Mouse (Mus musculus) forebrain, embryonic 15.5 days (tissue): ENCODE data around the gene Lrrc56. TPM values are rescaled to one million over a fixed set of nuclear protein-coding genes. Genes with fewer than 3 reads are reported as not detected.

Source experiments
- ATAC-seq: fragments of 200-750 bp; cut with Nextera tagmentation; replicated peaks from 2 replicates; pipeline ENCODE4 v1.8.0; 2017; ENCODE audit warnings: mild to moderate bottlenecking, moderate TSS enrichment, moderate library complexity
- H3K27ac ChIP-seq: fragments of 300-500 bp; sonication (generic); replicated peaks from 2 replicates; pipeline ENCODE4 v1.5.1; 2015; ENCODE audit warnings: mild to moderate bottlenecking, inconsistent platforms
- H3K27me3 ChIP-seq: fragments of 300-500 bp; sonication (generic); 2 replicates; pipeline ENCODE4 v1.6.1; 2015; ENCODE audit warnings: inconsistent platforms
- H3K36me3 ChIP-seq: fragments of 300-500 bp; sonication (generic); 2 replicates; pipeline ENCODE4 v1.6.1; 2015; ENCODE audit warnings: mild to moderate bottlenecking, inconsistent platforms
- H3K4me1 ChIP-seq: fragments of 300-500 bp; sonication (generic); 2 replicates; pipeline ENCODE4 v1.6.1; 2015; ENCODE audit warnings: inconsistent platforms
- H3K4me2 ChIP-seq: fragments of 300-500 bp; sonication (generic); replicated peaks from 2 replicates; pipeline ENCODE4 v1.6.1; 2015; ENCODE audit warnings: mild to moderate bottlenecking, inconsistent platforms
- H3K4me3 ChIP-seq: fragments of 300-500 bp; sonication (generic); 2 replicates; pipeline ENCODE4 v1.5.1; 2015; ENCODE audit warnings: mild to moderate bottlenecking, inconsistent platforms
- H3K9ac ChIP-seq: fragments of 300-500 bp; sonication (generic); replicated peaks from 2 replicates; pipeline ENCODE4 v1.6.1; 2015; ENCODE audit warnings: mild to moderate bottlenecking, inconsistent platforms
- H3K9me3 ChIP-seq: fragments of 300-500 bp; sonication (generic); 2 replicates; pipeline ENCODE4 v1.6.1; 2016; ENCODE audit warnings: inconsistent platforms
- WGBS: fragments of 180-500 bp; shearing (Covaris S2); methylation state at CpG from one replicate; pipeline ENCODE4 v1.1.7; 2015; ENCODE audit warnings: mixed read lengths; 5-methylcytosine and 5-hydroxymethylcytosine counted together
- polyA plus RNA-seq: library from polyadenylated mRNA; unstranded; fragments of >200 nt; fragmentation: Nextera tagmentation; extraction: Ambion mirVana; gene quantifications from 2 replicates; pipeline ENCODE4 v1.2.1, GENCODE M21; 2015

Gene Lrrc56
- polyA plus RNA-seq, 1 experiment from 2014 or later = 12.7 TPM

GRCm38 (mm10) chr7:141172116-141173006 is 21.6 kb upstream of the Lrrc56 start, which contains the start of gene Rnh1:
Rnh1 (minus strand) TSS chr7:141172857.
- no peaks in the 10 kb centered on the region for H3K36me3 ChIP-seq
- WGBS = 3% methylated on average over 55 of the region's 55 CpGs
- peaks cover 25% of the 10 kb centered on the region for H3K4me1 ChIP-seq
- H3K27ac ChIP-seq = peak within 1 kb of the TSS; percentile 95
- H3K4me2 ChIP-seq = peak within 1 kb of the TSS; percentile 79
- no peaks in the 10 kb centered on the region for H3K27me3 ChIP-seq
- peak within 1 kb of the TSS; percentile 72 for H3K9ac ChIP-seq
- ATAC-seq = peak; percentile 98
- peak within 1 kb of the TSS; percentile 63 for H3K4me3 ChIP-seq
- H3K9me3 ChIP-seq = no peaks in the 10 kb centered on the region

GRCm38 (mm10) chr7:141173323-141173850 is 20.6 kb upstream of the Lrrc56 start:
- WGBS = 88% methylated on average over 5 of the region's 5 CpGs
- Histone ChIP-seq H3K27ac (peak overlapping the region; percentile 95), H3K27me3 (no peaks in the 10 kb centered on the region), H3K4me1 (peaks cover 19% of the 10 kb centered on the region), H3K4me2 (peak overlapping the region; percentile 79), H3K4me3 (peak overlapping the region; percentile 63), H3K9ac (peak overlapping the region; percentile 72), H3K9me3 (no peaks in the 10 kb centered on the region), H3K36me3 (no peaks in the 10 kb centered on the region)
- no peak for ATAC-seq

GRCm38 (mm10) chr7:141175068-141175467 is 18.9 kb upstream of the Lrrc56 start:
- Histone ChIP-seq H3K36me3 (no peaks in the 10 kb centered on the region), H3K4me2 (no peak overlapping the region), H3K27ac (no peak overlapping the region), H3K27me3 (no peaks in the 10 kb centered on the region), H3K9me3 (no peaks in the 10 kb centered on the region), H3K9ac (no peak overlapping the region), H3K4me1 (peaks cover 8% of the 10 kb centered on the region), H3K4me3 (no peak overlapping the region)
- 95% methylated on average over 4 of the region's 4 CpGs for WGBS
- ATAC-seq = no peak

- no peak overlapping the region for H3K4me3 ChIP-seq
- ATAC-seq = no peak
- peaks cover 8% of the 10 kb centered on the region for H3K4me1 ChIP-seq
- H3K9me3 ChIP-seq = no peaks in the 10 kb centered on the region
- no peak overlapping the region; the same call in 1 of the 2 replicates for H3K9ac ChIP-seq
- under 1% methylated on average over 8 of the region's 8 CpGs for WGBS
- no peaks in the 10 kb centered on the region for H3K27me3 ChIP-seq
- H3K4me2 ChIP-seq = 0 out of 2 replicates have a peak overlapping the region, but pooled peaks have one; percentile 11
- H3K27ac ChIP-seq = no peak overlapping the region
- no peaks in the 10 kb centered on the region for H3K36me3 ChIP-seq
These were observed 17.8 kb upstream of the Lrrc56 start for GRCm38 (mm10) chr7:141176173-141176572.

GRCm38 (mm10) chr7:141188194-141188593 is 5.8 kb upstream of the Lrrc56 start:
- H3K9me3 ChIP-seq = no peaks in the 10 kb centered on the region
- H3K9ac ChIP-seq = no peak overlapping the region
- no peak overlapping the region for H3K27ac ChIP-seq
- H3K27me3 ChIP-seq = no peaks in the 10 kb centered on the region
- H3K4me2 ChIP-seq = no peak overlapping the region
- peaks cover 29% of the 10 kb centered on the region for H3K36me3 ChIP-seq
- no peak for ATAC-seq
- no peak overlapping the region for H3K4me3 ChIP-seq
- 90% methylated on average over 3 of the region's 3 CpGs for WGBS
- peaks cover 15% of the 10 kb centered on the region for H3K4me1 ChIP-seq

GRCm38 (mm10) chr7:141188733-141189132 is 5.2 kb upstream of the Lrrc56 start:
- Histone ChIP-seq H3K9me3 (no peaks in the 10 kb centered on the region), H3K27ac (no peak overlapping the region), H3K27me3 (no peaks in the 10 kb centered on the region), H3K4me1 (peaks cover 16% of the 10 kb centered on the region), H3K36me3 (peaks cover 29% of the 10 kb centered on the region), H3K9ac (no peak overlapping the region), H3K4me3 (no peak overlapping the region), H3K4me2 (no peak overlapping the region)
- 91% methylated on average over 3 of the region's 3 CpGs for WGBS
- ATAC-seq = no peak

GRCm38 (mm10) chr7:141190220-141190619 is 3.7 kb upstream of the Lrrc56 start:
- Histone ChIP-seq H3K36me3 (peaks cover 29% of the 10 kb centered on the region), H3K4me1 (peaks cover 26% of the 10 kb centered on the region), H3K9ac (no peak overlapping the region), H3K27ac (no peak overlapping the region), H3K9me3 (no peaks in the 10 kb centered on the region), H3K4me3 (no peak overlapping the region), H3K27me3 (no peaks in the 10 kb centered on the region), H3K4me2 (no peak overlapping the region)
- ATAC-seq = no peak
- whole genome bisulfite sequencing = 94% methylated on average over 3 of the region's 3 CpGs

- Histone ChIP-seq H3K9ac (no peak overlapping the region), H3K27me3 (no peaks in the 10 kb centered on the region), H3K4me2 (no peak overlapping the region), H3K4me3 (no peak overlapping the region), H3K9me3 (no peaks in the 10 kb centered on the region), H3K27ac (no peak overlapping the region), H3K36me3 (peaks cover 29% of the 10 kb centered on the region), H3K4me1 (peaks cover 31% of the 10 kb centered on the region)
- 93% methylated on average over 14 of the region's 14 CpGs for WGBS
- ATAC-seq = no peak
These were observed 2.9 kb upstream of the Lrrc56 start for GRCm38 (mm10) chr7:141191036-141191435.

GRCm38 (mm10) chr7:141191796-141192685 is 1.9 kb upstream of the Lrrc56 start:
- 90% methylated on average over 24 of the region's 24 CpGs for WGBS
- no peak overlapping the region for H3K27ac ChIP-seq

GRCm38 (mm10) chr7:141192776-141193347 is 1.1 kb upstream of the Lrrc56 start:
- H3K27me3 ChIP-seq = no peaks in the 10 kb centered on the region
- peak overlapping the region; percentile 84 for H3K9ac ChIP-seq
- H3K4me1 ChIP-seq = peaks cover 31% of the 10 kb centered on the region
- H3K27ac ChIP-seq = peak overlapping the region; percentile 77
- H3K4me2 ChIP-seq = peak overlapping the region; percentile 97
- no peaks in the 10 kb centered on the region for H3K9me3 ChIP-seq
- peak overlapping the region; percentile 97 for H3K4me3 ChIP-seq
- no peak; the same call in 1 of the 2 replicates for ATAC-seq
- WGBS = 24% methylated on average over 12 of the region's 12 CpGs
- peaks cover 29% of the 10 kb centered on the region for H3K36me3 ChIP-seq

More at GRCm38 (mm10) chr7:141191796-141192685, 1.9 kb upstream of the Lrrc56 start:
- 0 out of 2 replicates have a peak overlapping the region, but pooled peaks have one; percentile 84 for H3K9ac ChIP-seq
- 0 out of 2 replicates have a peak overlapping the region, but pooled peaks have one; percentile 97 for H3K4me3 ChIP-seq
- H3K4me2 ChIP-seq = peak overlapping the region; percentile 97
- peaks cover 29% of the 10 kb centered on the region for H3K36me3 ChIP-seq
- H3K4me1 ChIP-seq = peaks cover 31% of the 10 kb centered on the region
- no peaks in the 10 kb centered on the region for H3K27me3 ChIP-seq
- H3K9me3 ChIP-seq = no peaks in the 10 kb centered on the region
- ATAC-seq = no peak

GRCm38 (mm10) chr7:141193348-141193856 is 555 bp upstream of the Lrrc56 start:
- ATAC-seq = no peak; the same call in none of the 2 replicates
- H3K27me3 ChIP-seq = no peaks in the 10 kb centered on the region
- H3K27ac ChIP-seq = peak overlapping the region; percentile 77
- H3K36me3 ChIP-seq = peaks cover 29% of the 10 kb centered on the region
- peak overlapping the region; percentile 97 for H3K4me3 ChIP-seq
- peaks cover 31% of the 10 kb centered on the region for H3K4me1 ChIP-seq
- H3K9ac ChIP-seq = peak overlapping the region; percentile 84
- H3K9me3 ChIP-seq = no peaks in the 10 kb centered on the region
- peak overlapping the region; percentile 97 for H3K4me2 ChIP-seq
- WGBS = under 1% methylated on average over 40 of the region's 43 CpGs
